Mouse (Mus musculus) MEL (cell line): ENCODE data around the gene Zfp473. TPM values are rescaled to one million over a fixed set of nuclear protein-coding genes. Genes with fewer than 3 reads are reported as not detected.
"Not testable (repeated sequence)": the region's sequence is repeated elsewhere in the genome, so short reads cannot be mapped to it uniquely, and the experiment has no call there.

Source experiments
- DNase-seq: peaks from one replicate; pipeline ENCODE4 v3.0.0; 2011; ENCODE audit warnings: low read depth, low spot score
- H3K27ac ChIP-seq: 2 replicates; pipeline ENCODE4 v1.5.1; 2012; ENCODE audit warnings: low read depth, mild to moderate bottlenecking, control low read depth, low read length, moderate library complexity; ENCODE audit not compliant: control insufficient read depth
- H3K27me3 ChIP-seq, 2 experiments: fragments of 150-350 bp in 1 of 2; sonication (generic) in 1 of 2; 2 replicates each; pipeline ENCODE4 v1.6.1; 2012; ENCODE audit warnings: low read length in 2 of 2, mild to moderate bottlenecking in 2 of 2, improper control_type of control experiment in 1 of 2, moderate library complexity in 1 of 2; ENCODE audit not compliant: insufficient read depth in 2 of 2, control insufficient read depth in 1 of 2
- H3K36me3 ChIP-seq, 2 experiments: 2 replicates each; pipeline ENCODE4 v1.6.1; 2012 to 2014; ENCODE audit warnings: low read length in 2 of 2, improper control_type of control experiment in 1 of 2, inconsistent platforms in 1 of 2, mild to moderate bottlenecking in 1 of 2; ENCODE audit not compliant: insufficient read depth in 2 of 2, control insufficient read depth in 1 of 2
- H3K4me1 ChIP-seq, 2 experiments: fragments of 150-350 bp in 1 of 2; sonication (generic) in 1 of 2; 2 replicates each; pipeline ENCODE4 v1.6.1; 2012; ENCODE audit warnings: low read length in 2 of 2, improper control_type of control experiment in 1 of 2, mild to moderate bottlenecking in 1 of 2; ENCODE audit not compliant: insufficient read depth in 2 of 2, control insufficient read depth in 1 of 2
- H3K4me3 ChIP-seq, 2 experiments: fragments of 150-350 bp in 1 of 2; sonication (generic) in 1 of 2; 2 replicates each; pipeline ENCODE4 v1.5.1; 2012; ENCODE audit warnings: low read depth in 2 of 2, low read length in 2 of 2, mild to moderate bottlenecking in 2 of 2, moderate library complexity in 2 of 2, control low read depth in 1 of 2, improper control_type of control experiment in 1 of 2; ENCODE audit not compliant: control insufficient read depth in 1 of 2, insufficient read depth in 1 of 2
- H3K79me2 ChIP-seq: 2 replicates; pipeline ENCODE4 v1.6.1; 2012; ENCODE audit warnings: mild to moderate bottlenecking, low read length, moderate library complexity; ENCODE audit not compliant: control insufficient read depth, poor library complexity, insufficient read depth
- H3K9ac ChIP-seq: 2 replicates; pipeline ENCODE4 v1.6.1; 2012; ENCODE audit warnings: low read depth, mild to moderate bottlenecking, control low read depth, low read length, moderate library complexity; ENCODE audit not compliant: control insufficient read depth, poor library complexity, severe bottlenecking
- H3K9me3 ChIP-seq: fragments of 150-350 bp; sonication (generic); replicated peaks from 2 replicates; pipeline ENCODE4 v1.6.1; 2012; ENCODE audit warnings: mild to moderate bottlenecking, low read length, improper control_type of control experiment, moderate library complexity; ENCODE audit not compliant: insufficient read depth
- BHLHE40 ChIP-seq: IDR thresholded peaks from 2 replicates; pipeline ENCODE4 v1.6.1; 2012; ENCODE audit warnings: low read depth, mild to moderate bottlenecking, inconsistent platforms, low read length, improper control_type of control experiment, borderline replicate concordance
- CHD1 ChIP-seq: IDR thresholded peaks from 2 replicates; pipeline ENCODE4 v1.6.1; 2012; ENCODE audit warnings: low read depth, mild to moderate bottlenecking, inconsistent platforms, low read length, improper control_type of control experiment
- CHD2 ChIP-seq: IDR thresholded peaks from 2 replicates; pipeline ENCODE4 v1.6.1; 2011; ENCODE audit warnings: low read length, improper control_type of control experiment
- CTCF ChIP-seq, 3 experiments: IDR thresholded peaks in 2 of 3; conservative IDR thresholded peaks in 1 of 3; 2 replicates each; pipeline ENCODE4 v1.5.1; 2011 to 2012; ENCODE audit warnings: low read length in 3 of 3, low read depth in 2 of 3, mild to moderate bottlenecking in 2 of 3, improper control_type of control experiment in 1 of 3, inconsistent platforms in 1 of 3, mixed read lengths in 1 of 3, moderate library complexity in 1 of 3; ENCODE audit not compliant: control insufficient read depth in 1 of 3, insufficient read depth in 1 of 3, poor library complexity in 1 of 3, severe bottlenecking in 1 of 3
- EP300 ChIP-seq, 2 experiments: IDR thresholded peaks; 2 replicates each; pipeline ENCODE4 v1.6.1; 2011; ENCODE audit warnings: improper control_type of control experiment in 2 of 2, low read length in 2 of 2, low read depth in 1 of 2, mild to moderate bottlenecking in 1 of 2
- HCFC1 ChIP-seq: IDR thresholded peaks from 2 replicates; pipeline ENCODE4 v1.6.1; 2012; ENCODE audit warnings: low read depth, mild to moderate bottlenecking, inconsistent platforms, low read length, improper control_type of control experiment, moderate library complexity
- KAT2A ChIP-seq: conservative IDR thresholded peaks from 2 replicates; pipeline ENCODE4 v1.6.1; 2012; ENCODE audit warnings: low read depth, low read length, improper control_type of control experiment, inconsistent platforms
- MEF2A ChIP-seq: IDR thresholded peaks from 2 replicates; pipeline ENCODE4 v1.6.1; 2014; ENCODE audit warnings: low read depth, mild to moderate bottlenecking, inconsistent platforms, low read length, improper control_type of control experiment; ENCODE audit not compliant: poor library complexity, insufficient replicate concordance, severe bottlenecking; ENCODE audit errors: extremely low read depth
- MXI1 ChIP-seq: IDR thresholded peaks from 2 replicates; pipeline ENCODE4 v1.6.1; 2011; ENCODE audit warnings: mild to moderate bottlenecking, low read depth, low read length, improper control_type of control experiment
- MYB ChIP-seq: IDR thresholded peaks from 2 replicates; pipeline ENCODE4 v1.6.1; 2011; ENCODE audit warnings: mild to moderate bottlenecking, low read depth, low read length, improper control_type of control experiment
- MYC ChIP-seq: IDR thresholded peaks from 2 replicates; pipeline ENCODE4 v1.6.1; 2011; ENCODE audit warnings: low read depth, mild to moderate bottlenecking, low read length, improper control_type of control experiment, moderate library complexity
- NRF1 ChIP-seq: IDR thresholded peaks from 2 replicates; pipeline ENCODE4 v1.6.1; 2014; ENCODE audit warnings: low read depth, mild to moderate bottlenecking, inconsistent platforms, low read length, improper control_type of control experiment, moderate library complexity; ENCODE audit not compliant: poor library complexity, insufficient read depth, severe bottlenecking
- POLR2A ChIP-seq, 2 experiments: IDR thresholded peaks; 2 replicates each; pipeline ENCODE4 v1.6.1; 2011 to 2012; ENCODE audit warnings: low read length in 2 of 2, mild to moderate bottlenecking in 2 of 2, control low read depth in 1 of 2, improper control_type of control experiment in 1 of 2, low read depth in 1 of 2, moderate library complexity in 1 of 2; ENCODE audit not compliant: control insufficient read depth in 1 of 2, insufficient read depth in 1 of 2, poor library complexity in 1 of 2
- POLR2AphosphoS2 ChIP-seq: IDR thresholded peaks from 2 replicates; pipeline ENCODE4 v1.6.1; 2011; ENCODE audit warnings: low read length, improper control_type of control experiment
- RCOR1 ChIP-seq: IDR thresholded peaks from 2 replicates; pipeline ENCODE4 v1.6.1; 2012; ENCODE audit warnings: low read depth, mild to moderate bottlenecking, inconsistent platforms, low read length, improper control_type of control experiment
- SMC3 ChIP-seq: IDR thresholded peaks from 2 replicates; pipeline ENCODE4 v1.6.1; 2011; ENCODE audit warnings: low read depth, low read length, improper control_type of control experiment
- TAL1 ChIP-seq: IDR thresholded peaks from 2 replicates; pipeline ENCODE4 v1.6.1; 2012; ENCODE audit warnings: mild to moderate bottlenecking, inconsistent platforms, low read length, moderate library complexity, mixed read lengths
- TCF12 ChIP-seq: IDR thresholded peaks from 2 replicates; pipeline ENCODE4 v1.6.1; 2014; ENCODE audit warnings: low read depth, mild to moderate bottlenecking, inconsistent platforms, low read length, improper control_type of control experiment, moderate library complexity
- USF1 ChIP-seq: IDR thresholded peaks from 2 replicates; pipeline ENCODE4 v1.6.1; 2014; ENCODE audit warnings: low read depth, mild to moderate bottlenecking, inconsistent platforms, low read length, improper control_type of control experiment, moderate library complexity
- ZC3H11A ChIP-seq: IDR thresholded peaks from 2 replicates; pipeline ENCODE4 v1.6.1; 2012; ENCODE audit warnings: low read depth, mild to moderate bottlenecking, inconsistent platforms, low read length, improper control_type of control experiment
- polyA plus RNA-seq, 2 experiments: library from polyadenylated mRNA; stranded (reverse) in 1 of 2; unstranded in 1 of 2; fragments of >175 nt in 1 of 2; fragments of >200 nt in 1 of 2; gene quantifications; 2 replicates each; pipeline versions ENCODE4 v1.2.1 to v1.2.4; 2012; ENCODE audit warnings: low replicate concordance in 2 of 2, low read depth in 1 of 2; ENCODE audit not compliant: insufficient read length in 2 of 2, insufficient read depth in 1 of 2, missing spikeins in 1 of 2
- total RNA-seq: library from RNA; depleted of rRNA; stranded (reverse); fragments of 300-350 nt; gene quantifications from 2 replicates; pipeline ENCODE4 v1.2.3, GENCODE M21; 2012; rRNA removed

Zfp473 gene
- total RNA-seq: 0.65 and 1.3 TPM in 2 replicates
- under 1 TPM in 1 of 2 experiments, not detected in 1; 0.96 TPM for polyA plus RNA-seq

DNA sequence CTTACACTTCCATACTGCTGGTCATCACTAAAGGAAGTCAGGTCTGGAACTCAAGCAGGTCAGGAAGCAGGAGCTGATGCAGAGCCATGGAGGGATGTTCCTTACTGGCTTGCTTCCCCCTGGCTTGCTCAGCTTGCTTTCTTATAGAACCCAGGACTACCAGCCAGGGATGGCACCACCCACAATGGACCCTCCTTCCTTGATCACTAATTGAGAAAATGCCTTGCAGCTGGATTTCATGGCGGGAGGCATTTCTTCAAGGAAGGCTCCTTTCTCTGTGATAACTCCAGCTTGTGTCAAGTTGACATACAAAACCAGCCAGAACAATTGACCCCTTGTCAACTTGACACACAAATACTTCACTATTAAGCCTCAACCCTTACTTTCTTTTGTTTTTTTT, at the start of gene Zfp473:
Gene Zfp473 (minus strand): TSS at position 101 of the 400 bp plus-strand sequence.
- H3K79me2 ChIP-seq, H3K27ac ChIP-seq, H3K36me3 ChIP-seq, DNase-seq, H3K4me3 ChIP-seq, H3K9me3 ChIP-seq, H3K9ac ChIP-seq, H3K27me3 ChIP-seq: not testable (repeated sequence)
- peaks cover 0 to 12% of the 10 kb centered on the region in 2 experiments; a peak in 2 of 4 replicates for H3K4me1 ChIP-seq

DNA sequence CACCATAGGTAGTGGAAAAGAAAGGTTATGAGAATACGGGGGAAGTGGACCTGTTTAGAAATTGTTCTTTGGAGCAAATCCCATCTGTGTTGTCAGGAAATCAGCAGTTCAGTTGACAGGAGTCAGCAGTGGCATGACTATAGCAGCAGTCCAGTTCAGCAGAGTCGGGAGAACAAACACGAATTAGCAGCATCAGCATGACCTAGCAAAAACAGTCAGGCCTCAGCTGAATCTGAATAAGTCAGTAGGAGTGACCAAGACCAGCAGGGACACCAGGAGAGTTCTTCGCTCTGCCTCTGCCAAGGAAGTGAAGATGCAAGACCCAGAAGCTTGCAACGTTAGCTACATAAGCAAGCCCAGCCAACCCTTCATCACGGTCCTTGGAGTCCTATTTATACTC, 41.9 kb upstream of the Zfp473 start:
- peaks cover 0 to 2% of the 10 kb centered on the region in 2 experiments; a peak in 2 of 4 replicates for H3K27me3 ChIP-seq
- no peaks in the 10 kb centered on the region for H3K4me1 ChIP-seq
- H3K4me3 ChIP-seq: no peak overlapping the region
- no peak overlapping the region for H3K9ac ChIP-seq
- no peak overlapping the region for H3K27ac ChIP-seq
- TF ChIP-seq EP300 (IDR thresholded peaks at IDR 0.05; ENCODE audit: low read depth in 1 of 2, low read length in 2 of 2) (no peak), MEF2A (no peak), CHD1 (no peak), MXI1 (no peak), ZC3H11A (no peak), TCF12 (no peak), BHLHE40 (no peak), MYC (no peak), TAL1 (no peak), MYB (no peak), POLR2A (IDR thresholded peaks at IDR 0.05; ENCODE audit: control insufficient read depth in 1 of 2, insufficient read depth in 1 of 2, low read depth in 1 of 2, low read length in 2 of 2, poor library complexity in 1 of 2) (no peak)
- no peaks in the 10 kb centered on the region for H3K36me3 ChIP-seq
- DNase-seq: no peak
- no peaks in the 10 kb centered on the region for H3K9me3 ChIP-seq
- no peaks in the 10 kb centered on the region for H3K79me2 ChIP-seq

DNA sequence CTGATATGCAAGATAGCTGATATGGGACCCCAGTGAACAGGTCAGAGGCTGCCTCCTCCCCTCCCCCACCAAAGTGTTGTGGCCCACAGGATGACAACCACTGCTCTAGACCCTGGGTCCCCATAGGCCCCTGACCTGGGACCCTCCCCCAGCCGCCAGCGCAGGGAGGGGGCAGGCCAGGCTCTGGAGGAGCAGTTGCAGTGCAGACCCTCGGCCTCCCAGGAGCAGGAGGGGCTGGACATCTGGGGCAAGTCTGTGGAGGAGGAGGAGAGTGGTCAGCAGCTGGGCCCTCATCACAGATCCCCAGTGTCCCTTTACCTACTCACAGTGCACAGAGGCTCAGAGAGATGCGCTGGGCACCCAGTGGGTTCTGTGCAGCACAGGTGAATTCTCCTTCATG, 39.2 kb upstream of the Zfp473 start:
- H3K27me3 ChIP-seq: peaks cover 0 to 6% of the 10 kb centered on the region in 2 experiments; a peak in 2 of 4 replicates
- H3K9me3 ChIP-seq: no peaks in the 10 kb centered on the region
- no peaks in the 10 kb centered on the region for H3K36me3 ChIP-seq
- H3K4me3 ChIP-seq: no peak overlapping the region
- TF ChIP-seq MYB (no peak), POLR2AphosphoS2 (no peak), HCFC1 (no peak), KAT2A (no peak), CHD2 (no peak), SMC3 (no peak), RCOR1 (no peak), CTCF (IDR thresholded peaks at IDR 0.05 in 2 of 3, conservative IDR thresholded peaks at IDR 0.05 in 1 of 3; ENCODE audit: control insufficient read depth in 1 of 3, insufficient read depth in 1 of 3, low read depth in 2 of 3, low read length in 3 of 3, poor library complexity in 1 of 3, severe bottlenecking in 1 of 3) (no peak), NRF1 (no peak), EP300 (IDR thresholded peaks at IDR 0.05; ENCODE audit: low read depth in 1 of 2, low read length in 2 of 2) (no peak), USF1 (no peak)
- no peaks in the 10 kb centered on the region for H3K4me1 ChIP-seq
- H3K9ac ChIP-seq: no peak overlapping the region
- no peak for DNase-seq
- no peaks in the 10 kb centered on the region for H3K79me2 ChIP-seq
- no peak overlapping the region for H3K27ac ChIP-seq
